Mouse (Mus musculus) urinary bladder, postnatal 36 days (tissue): ENCODE data around the gene Ppp1r15b.

Experiments used
- DNase-seq, 2 experiments: peaks; one replicate each; pipeline ENCODE4 v3.0.0; 2022; ENCODE audit warnings: low spot score in 2 of 2, mixed read lengths in 1 of 2

Gene Ppp1r15b

GRCm38 (mm10) chr1:133121246-133121645, 9.7 kb upstream of the Ppp1r15b start:
- no peak for DNase-seq

- no peak for DNase-seq
Measured at GRCm38 (mm10) chr1:133124137-133124536, 6.8 kb upstream of the Ppp1r15b start.

GRCm38 (mm10) chr1:133125640-133126364, 5.1 kb upstream of the Ppp1r15b start:
- DNase-seq, result no peak

GRCm38 (mm10) chr1:133126365-133126740, 4.6 kb upstream of the Ppp1r15b start:
- no peak for DNase-seq

- no peak for DNase-seq
Measured at GRCm38 (mm10) chr1:133127328-133127727, 3.6 kb upstream of the Ppp1r15b start.

GRCm38 (mm10) chr1:133129471-133130221, 1.3 kb upstream of the Ppp1r15b start:
- DNase-seq, result no peak

- DNase-seq, result no peak
Measured at GRCm38 (mm10) chr1:133131561-133131905, 590 bp downstream of the Ppp1r15b start.

- DNase-seq, result peak in 1 of 2 experiments; percentile 27
Measured at GRCm38 (mm10) chr1:133131936-133132335, 993 bp downstream of the Ppp1r15b start.

- DNase-seq, result no peak
Measured at GRCm38 (mm10) chr1:133132388-133133326, 1.7 kb downstream of the Ppp1r15b start.

- DNase-seq, result no peak
Measured at GRCm38 (mm10) chr1:133133425-133133824, 2.5 kb downstream of the Ppp1r15b start.

- no peak for DNase-seq
Measured at GRCm38 (mm10) chr1:133134071-133134470, 3.1 kb downstream of the Ppp1r15b start.

- DNase-seq, result peak in 1 of 2 experiments; percentile 22
Measured at GRCm38 (mm10) chr1:133134881-133135280, 3.9 kb downstream of the Ppp1r15b start.

- no peak for DNase-seq
Measured at GRCm38 (mm10) chr1:133135808-133136207, 4.9 kb downstream of the Ppp1r15b start.

- no peak for DNase-seq
Measured at GRCm38 (mm10) chr1:133138401-133138800, 7.5 kb downstream of the Ppp1r15b start.

- DNase-seq, result peak in 1 of 2 experiments; percentile 59
Measured at GRCm38 (mm10) chr1:133146014-133147009, 15.4 kb downstream of the Ppp1r15b start.

- DNase-seq, result no peak
Measured at GRCm38 (mm10) chr1:133147324-133147723, 16.4 kb downstream of the Ppp1r15b start.

GRCm38 (mm10) chr1:133148122-133148521, 17.2 kb downstream of the Ppp1r15b start:
- DNase-seq, result no peak

- DNase-seq, result no peak
Measured at GRCm38 (mm10) chr1:133150556-133150955, 19.6 kb downstream of the Ppp1r15b start.

- no peak for DNase-seq
Measured at GRCm38 (mm10) chr1:133152213-133152612, 21.3 kb downstream of the Ppp1r15b start.

GRCm38 (mm10) chr1:133155270-133155669, 24.3 kb downstream of the Ppp1r15b start:
- DNase-seq, result no peak

- peak in 1 of 2 experiments; percentile 31 for DNase-seq
Measured at GRCm38 (mm10) chr1:133159128-133159564, 28.2 kb downstream of the Ppp1r15b start.
